Mouse (Mus musculus) kidney, adult 18-20 months (tissue): ENCODE data around the gene Ranbp1.
"Not testable (repeated sequence)": the region's sequence is repeated elsewhere in the genome, so short reads cannot be mapped to it uniquely, and the experiment has no call there.

Experiments used
- DNase-seq: peaks from one replicate; pipeline ENCODE4 v3.0.0; 2021

Gene Ranbp1

DNA sequence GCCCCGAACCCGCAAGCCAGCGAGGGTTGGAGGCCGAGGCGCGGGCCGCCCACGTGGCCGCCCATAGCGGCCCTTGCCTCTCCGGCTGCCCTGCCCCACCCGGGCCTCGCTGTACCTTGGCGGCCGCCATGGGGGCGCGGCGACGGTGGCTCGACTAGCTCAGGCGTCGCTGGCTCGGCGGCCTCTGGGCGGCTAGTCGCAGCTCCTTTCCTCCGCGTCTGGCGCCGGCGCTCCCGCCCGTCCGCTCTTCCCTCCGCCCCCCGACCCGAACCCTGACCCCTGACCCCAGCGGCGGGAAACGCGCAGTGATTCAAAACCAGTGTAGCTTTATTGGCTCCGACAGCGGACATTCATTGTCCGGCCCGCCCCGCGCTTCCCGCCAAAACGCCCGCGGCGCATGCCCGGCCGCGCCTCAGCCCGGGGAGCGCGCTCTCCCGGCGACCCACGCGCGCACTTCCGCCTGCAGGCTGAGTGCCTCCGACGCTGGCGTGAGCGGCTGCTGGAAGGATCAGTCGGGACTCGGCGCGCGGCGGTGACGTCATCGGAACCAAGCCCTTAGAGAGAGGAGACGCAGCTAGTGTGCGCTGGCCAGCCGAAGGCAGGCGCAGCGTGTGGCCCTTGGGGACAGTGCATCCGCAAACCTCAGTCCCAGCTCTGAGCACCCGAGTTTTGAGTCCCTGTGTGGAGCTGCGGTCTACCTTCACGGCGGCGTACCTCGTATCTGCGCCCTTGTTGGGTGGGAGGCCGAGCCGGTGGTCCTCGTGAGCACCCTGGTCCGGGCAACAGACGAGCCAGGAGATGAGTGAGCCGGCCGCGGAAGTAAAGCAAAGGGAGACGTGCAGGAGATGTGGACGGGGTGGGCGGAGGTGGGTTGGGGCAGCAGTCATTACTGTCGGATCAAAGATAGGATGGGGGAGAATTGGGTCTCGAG lies at the start of gene Ranbp1, which contains the start of gene Trmt2a:
Gene Ranbp1 (minus strand): TSS at position 300 of the 931 bp plus-strand sequence.
Gene Trmt2a (plus strand): TSS at position 247 of the 931 bp plus-strand sequence.
- DNase-seq, result peak; percentile 98

DNA sequence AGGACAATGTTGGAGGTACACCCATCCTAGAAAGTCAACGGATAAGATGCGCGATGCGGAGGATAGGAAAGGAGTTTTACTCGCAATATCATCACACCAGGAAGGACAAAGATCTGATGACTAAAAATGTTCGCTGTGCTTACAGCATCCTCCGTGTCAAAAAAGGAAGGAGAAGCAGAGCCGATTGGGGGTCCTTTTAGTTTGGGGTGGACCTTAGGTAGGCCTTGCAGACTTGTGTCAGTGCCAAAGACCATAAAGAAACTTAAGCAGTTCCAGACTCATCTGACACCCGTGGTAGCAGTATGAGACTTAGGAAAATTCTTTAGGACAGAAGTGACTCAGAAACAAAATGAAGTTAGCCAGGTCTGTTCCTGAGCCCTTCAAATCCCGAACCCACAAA lies 41.1 kb upstream of the Ranbp1 start:
- not testable (repeated sequence) for DNase-seq

DNA sequence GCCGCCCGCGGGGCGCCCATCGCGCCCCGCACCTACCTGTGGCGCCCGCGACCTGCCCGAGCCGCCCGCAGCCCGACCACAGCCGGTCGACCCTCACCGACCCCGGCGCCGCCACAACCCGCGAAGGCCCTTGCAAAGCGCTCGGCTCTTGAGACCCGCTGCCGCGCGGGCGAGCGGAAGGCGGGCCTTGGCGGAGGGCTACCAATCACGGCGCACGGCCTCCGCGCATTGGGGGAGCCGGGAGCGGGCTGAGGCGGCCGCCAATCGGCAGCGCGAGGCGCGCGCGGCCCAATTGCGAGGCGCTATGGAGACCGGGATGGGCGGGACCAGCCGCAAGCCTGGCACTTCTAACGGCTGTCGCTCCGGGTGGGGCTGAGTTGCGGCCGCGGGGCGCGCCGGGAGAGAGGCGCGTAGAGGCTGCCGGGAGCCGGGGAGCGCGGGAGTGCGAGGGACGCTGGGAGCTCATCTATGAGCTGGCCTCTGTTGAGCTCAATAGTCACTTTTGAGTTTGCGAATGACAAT lies 40.6 kb upstream of the Ranbp1 start, which contains the start of gene Dgcr8:
Gene Dgcr8 (minus strand): TSS at position 180 of the 522 bp plus-strand sequence.
- peak; percentile 97 for DNase-seq

DNA sequence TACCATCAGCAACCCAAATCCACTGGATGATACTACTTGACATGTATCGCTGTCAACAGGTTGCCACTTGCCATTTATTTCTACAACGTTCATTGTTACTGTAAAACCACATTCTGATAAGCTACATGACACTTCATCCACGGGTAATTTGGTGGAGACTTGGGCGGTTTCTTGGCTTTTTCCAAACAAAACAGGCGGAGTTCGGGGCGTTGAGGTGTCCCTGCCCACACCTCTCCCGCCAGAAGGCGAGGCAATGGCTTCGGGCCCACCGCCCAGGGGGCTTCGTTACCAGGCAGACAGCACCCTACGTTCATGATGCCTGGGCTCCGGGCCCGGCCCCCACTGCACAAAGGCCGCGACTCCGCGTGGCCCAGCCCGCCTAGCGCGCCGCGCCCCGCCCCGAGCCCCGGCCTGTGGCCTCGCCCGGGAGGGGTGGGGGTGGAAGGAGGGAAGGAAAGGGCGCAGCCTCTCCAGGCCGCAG lies 40.1 kb upstream of the Ranbp1 start:
- DNase-seq, result no peak

DNA sequence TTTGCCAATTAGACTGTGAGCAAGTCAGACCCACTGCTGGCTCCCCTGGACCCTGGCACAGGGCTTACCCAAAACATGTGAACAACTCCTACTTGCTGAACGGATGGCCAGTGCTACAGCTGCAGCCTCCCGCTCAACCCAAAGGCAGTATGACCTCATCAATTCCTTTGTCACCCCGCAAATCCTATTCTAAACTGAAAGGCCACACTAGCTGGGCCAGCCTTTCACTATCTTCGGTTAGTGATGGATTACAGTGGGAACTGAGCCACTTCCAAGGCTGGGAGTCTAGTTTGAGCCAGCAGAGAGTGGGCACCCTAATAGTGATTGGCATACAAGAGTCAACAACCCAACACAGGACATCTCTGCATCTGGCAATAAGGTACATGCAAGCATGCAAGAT lies 39.6 kb upstream of the Ranbp1 start:
- DNase-seq, result no peak

DNA sequence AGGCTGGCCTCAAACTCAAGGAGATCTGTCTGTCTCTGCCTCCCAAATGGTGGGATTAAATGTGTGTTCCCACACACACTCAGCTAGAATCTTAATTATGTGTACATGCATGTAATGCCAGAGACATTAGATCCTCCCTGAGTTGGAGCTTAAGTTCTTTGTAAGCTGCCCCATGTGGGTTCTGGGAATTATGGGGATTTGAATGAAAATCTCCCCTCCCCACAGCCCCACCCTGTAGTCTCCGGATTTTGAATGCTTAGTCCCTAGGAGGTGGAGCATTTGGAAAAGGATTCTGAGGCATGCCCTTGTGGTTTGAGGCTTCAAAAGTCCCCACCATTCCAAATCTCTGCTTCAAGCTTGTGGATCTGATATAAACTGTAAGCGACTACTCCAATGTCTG lies 26.6 kb upstream of the Ranbp1 start:
- DNase-seq, result no peak

DNA sequence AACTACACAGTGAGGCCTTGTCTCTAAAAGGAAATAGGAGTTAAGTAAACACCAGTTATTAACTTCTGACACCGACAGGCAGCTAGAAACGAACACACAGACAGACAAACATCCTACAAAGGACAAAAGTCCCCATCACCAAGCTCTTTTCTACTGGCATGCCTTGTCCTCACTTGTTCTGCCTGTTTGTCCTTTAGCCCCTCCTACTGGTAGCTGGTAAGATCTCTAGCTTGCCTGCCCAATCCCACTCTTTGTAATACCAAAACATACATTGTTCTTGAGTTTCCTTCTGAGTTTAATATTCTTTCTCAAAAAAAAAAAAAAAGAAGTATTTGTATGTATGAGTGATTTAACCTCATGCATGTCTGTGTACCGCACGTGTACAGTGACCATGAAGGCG lies 19.6 kb upstream of the Ranbp1 start:
- DNase-seq, result no peak

DNA sequence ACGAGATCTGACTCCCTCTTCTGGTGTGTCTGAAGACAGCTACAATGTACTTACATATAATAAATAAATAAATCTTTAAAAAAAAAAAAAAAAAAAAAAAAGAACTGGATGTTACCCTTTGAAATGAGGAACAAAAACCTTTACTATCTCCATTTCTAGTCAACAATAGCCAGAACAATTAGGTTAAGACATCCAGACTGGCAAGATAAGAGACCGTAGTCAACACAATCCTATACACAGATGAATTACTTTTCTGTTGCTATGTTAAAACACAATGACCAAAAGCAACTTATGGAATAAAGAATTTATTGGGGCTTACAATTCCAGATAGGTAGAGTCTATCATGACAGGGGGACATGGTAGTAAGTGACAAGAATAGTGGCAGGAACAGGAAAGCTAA lies 16.5 kb upstream of the Ranbp1 start:
- no peak for DNase-seq

DNA sequence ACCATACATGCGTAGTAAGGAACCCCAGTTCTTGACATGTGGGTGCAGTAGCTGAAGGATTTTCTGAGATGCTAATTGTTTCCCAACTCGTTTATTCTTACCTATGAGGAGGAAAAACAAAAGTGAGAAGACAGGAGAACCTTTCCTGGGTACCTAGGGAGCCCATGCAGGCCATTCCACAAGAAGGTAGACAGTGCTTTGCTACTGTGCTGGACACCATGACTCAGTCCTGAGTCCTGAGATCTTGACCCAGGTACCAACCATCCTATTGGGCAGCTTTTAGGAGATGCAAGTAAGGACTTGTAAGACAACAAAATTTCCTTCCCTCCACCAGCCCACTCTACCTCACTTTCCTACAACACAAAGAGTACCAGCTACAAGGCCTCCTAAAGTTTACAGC lies 9.7 kb upstream of the Ranbp1 start, which contains the start of gene Gm49776:
Gene Gm49776 (minus strand): TSS at position 101 of the 400 bp plus-strand sequence.
- no peak for DNase-seq

DNA sequence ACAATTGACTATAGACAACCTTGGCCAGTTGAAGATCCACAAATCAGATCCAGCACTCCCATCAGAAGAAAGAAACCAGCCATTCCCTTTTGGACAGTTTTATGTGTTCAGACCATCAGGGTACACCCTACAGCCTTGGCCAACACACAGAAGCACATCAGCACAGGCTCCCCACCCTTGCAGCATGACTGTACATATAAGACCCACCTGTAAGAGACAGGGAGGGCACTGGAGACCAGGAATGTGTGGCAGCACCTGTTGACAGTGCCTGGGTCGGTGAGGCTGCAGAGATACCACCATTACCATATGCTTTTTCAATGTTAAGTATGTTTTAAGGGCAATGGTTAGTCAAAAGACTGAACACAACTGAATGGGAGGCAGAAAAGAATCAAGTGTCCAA lies 5.3 kb upstream of the Ranbp1 start:
- DNase-seq, result no peak

DNA sequence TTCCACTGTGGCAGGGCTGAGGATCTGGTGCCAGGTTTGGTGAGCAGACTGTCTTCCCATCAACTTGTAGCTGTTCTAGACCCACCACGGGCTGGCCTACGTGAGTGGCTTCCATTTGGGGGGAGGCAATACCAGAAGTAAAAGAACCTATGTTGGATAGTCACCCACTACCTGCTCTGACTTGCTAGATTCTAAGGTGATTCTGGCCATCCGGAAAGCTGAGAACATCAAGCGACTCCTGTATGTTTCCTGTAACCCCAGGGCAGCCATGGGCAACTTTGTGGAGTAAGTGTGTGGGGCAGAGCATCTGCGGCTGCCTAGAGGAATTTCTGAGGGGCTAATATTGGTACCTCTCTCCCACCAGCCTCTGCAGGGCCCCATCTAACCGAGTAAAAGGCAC lies 4.2 kb upstream of the Ranbp1 start:
- no peak for DNase-seq

DNA sequence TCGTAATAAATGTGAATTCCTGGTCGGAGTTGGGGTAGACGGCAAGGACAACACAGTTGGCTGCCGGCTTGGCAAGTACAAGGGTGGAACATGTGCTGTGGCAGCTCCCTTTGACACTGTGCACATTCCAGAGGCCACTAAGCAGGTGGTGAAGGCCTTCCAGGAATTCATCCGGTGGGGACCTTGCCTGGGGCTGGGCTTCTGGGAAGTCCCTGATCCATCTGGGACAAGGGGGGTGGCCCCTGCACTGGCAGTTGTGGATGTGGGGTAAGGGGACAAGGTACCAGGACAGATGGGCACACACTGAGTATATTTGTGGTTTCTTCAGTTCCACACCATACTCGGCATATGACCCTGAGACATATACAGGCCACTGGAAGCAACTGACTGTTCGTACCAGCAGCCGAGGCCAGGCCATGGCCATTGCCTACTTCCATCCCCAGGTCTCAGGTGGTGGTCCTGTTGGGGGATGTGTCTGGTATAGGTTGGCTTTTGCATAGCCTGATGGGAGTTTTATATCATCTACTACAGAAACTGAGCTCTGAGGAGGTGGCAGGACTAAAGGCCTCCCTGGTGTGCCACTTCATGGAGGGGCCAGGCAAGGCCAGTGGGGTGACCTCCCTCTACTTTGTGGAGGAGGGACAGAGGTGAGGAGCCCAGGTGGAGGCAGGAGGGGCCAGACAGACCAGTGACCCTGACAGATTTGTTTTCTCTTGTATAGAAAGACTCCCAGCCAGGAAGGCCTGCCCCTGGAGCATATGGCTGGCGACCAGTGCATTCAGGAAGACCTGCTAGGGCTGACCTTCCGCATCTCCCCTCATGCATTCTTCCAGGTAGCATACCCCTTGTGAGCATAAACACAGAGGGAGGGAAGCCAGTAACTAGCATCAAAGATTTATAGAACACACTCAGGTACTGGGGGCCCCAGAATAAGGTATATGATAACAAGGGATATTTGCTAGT lies 2.6 kb upstream of the Ranbp1 start:
- DNase-seq, result no peak

DNA sequence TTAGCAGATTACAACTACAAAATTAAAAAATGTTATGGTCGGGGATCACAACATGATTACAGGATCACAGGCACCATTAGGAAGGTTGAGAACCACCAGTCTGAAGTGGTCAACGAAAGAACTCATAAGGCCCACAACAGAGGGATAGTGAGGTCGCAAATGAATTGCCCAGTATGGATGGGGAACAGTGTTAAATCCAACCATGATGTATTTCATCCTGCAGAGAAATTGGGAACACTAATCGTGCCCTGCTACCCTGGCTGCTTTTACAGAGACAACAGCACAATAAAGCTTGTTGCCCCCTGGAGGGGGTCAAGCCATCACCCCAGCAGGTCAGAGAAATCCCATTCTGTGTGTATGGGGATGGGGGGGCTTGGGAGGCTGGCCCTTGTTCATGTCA lies 1.7 kb upstream of the Ranbp1 start:
- DNase-seq, result no peak

DNA sequence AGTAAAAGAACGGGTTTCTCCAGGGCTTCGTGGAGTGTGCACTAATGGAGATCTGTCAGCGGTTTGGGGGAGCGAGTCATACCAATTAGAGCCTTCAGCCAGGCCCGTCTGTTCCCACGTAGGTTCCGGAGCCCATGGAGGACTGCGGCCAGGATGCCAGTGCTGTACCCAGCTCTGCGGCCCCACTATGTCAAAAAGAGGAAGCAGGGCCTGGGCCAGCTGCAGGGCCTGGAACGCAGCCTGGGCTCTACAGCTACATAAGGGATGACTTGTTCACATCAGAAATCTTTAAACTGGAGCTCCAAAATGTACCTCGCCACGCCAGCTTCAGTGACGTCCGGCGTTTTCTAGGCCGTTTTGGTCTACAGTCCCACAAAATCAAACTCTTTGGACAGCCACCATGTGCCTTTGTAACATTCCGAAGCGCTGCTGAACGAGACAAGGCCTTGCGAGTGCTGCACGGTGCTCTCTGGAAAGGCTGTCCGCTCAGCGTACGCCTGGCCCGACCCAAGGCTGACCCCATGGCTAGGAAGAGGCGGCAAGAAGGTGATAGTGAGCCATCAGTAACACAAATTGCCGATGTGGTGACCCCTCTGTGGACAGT lies 934 bp upstream of the Ranbp1 start:
- DNase-seq, result peak; percentile 41

DNA sequence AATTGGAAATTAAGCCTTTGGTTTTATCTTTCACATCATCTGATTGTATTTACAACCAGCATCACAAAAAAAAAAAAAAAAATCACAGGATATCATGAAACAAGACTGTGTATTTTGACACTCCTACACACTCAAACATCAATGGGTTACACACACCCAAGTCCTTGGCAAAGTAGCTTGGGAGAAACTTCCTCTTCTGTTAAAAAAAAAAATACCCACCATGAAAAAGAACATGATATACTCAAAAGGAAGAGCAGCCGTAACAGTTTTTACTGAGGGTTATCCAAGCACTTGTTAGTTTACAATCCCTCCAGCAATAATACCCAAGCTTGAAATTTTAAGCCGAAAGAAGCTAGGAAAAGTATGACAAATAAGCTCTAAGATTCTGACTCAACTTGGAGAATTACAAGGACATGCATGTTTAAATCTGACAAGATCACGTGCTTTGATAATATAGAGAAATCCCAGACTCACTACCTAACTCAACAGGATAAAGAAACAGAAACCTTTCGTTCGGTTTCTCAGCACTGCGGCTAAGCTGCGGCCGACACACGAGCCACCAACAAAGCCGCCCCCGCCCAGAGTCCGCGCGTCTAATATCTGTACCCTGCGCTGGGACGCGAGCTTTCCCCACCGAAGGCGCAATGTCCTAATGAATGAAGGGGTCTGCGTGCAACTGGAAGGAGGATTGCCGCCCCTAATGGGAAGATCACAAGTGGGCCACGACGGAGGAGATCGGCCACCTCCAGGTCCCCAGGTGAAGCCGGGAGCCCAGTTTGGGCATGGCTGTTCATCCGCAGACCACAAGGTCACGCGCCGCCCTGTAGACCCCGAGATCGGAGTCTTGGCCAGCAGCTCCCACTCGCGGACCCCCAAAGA lies 772 bp downstream of the Ranbp1 start:
- DNase-seq, result no peak

DNA sequence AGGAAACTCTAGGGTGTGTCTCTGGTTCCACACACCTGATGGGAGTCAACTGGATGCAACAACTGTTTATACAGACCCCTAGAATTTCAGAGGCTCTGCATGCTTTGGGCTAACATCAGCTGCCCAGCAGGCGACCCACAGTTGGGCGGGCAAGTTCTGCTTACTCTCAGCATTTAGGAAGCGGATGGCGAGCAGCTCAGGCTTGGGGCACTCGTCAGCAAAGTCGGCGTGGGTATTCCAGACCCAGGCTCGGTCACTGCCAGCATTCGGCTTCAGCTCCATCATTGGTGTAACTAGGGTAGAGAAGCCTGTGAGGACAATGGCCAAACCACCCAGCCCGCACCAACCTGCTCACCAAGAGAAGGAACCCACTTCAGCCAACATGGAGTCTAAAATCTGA lies 7.0 kb downstream of the Ranbp1 start:
- no peak for DNase-seq

DNA sequence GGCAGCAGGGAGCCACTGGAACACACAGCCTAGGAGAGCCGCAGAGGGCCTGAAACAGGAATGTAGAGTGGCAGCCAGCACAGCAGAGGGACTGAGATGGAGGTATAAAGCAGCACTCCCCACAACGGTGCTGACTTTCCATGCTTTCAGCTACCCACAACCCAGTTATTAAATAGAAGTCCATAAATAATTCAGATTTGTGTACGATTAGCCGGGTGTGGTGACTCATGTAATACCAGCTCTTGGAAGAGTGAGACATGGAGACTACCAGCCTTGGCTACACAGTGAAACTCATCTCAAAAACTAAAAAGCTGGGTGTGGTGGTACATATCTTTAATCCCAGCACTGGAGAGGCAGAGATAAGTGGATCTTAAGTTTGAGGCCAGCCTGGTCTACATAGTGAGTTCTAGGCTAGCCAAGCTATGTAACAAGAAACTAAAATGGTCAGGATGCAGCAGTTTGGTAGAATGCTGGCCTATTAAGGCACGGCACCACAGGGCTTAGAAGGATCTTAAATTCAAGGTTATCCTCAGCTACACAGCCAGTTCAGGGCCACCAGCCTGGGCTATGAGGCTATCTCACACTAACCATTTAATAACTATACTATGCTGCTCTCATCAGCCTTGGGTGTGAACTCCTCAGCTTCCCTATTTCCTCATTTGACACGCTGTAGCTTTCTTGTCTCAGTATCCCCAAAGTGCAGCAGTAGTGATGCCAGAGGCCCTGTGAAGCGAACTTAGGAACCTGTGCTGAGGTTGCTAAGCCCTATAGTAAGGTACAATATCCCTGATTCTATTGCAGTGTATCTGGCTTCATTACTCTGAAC lies 11.6 kb downstream of the Ranbp1 start:
- no peak for DNase-seq

DNA sequence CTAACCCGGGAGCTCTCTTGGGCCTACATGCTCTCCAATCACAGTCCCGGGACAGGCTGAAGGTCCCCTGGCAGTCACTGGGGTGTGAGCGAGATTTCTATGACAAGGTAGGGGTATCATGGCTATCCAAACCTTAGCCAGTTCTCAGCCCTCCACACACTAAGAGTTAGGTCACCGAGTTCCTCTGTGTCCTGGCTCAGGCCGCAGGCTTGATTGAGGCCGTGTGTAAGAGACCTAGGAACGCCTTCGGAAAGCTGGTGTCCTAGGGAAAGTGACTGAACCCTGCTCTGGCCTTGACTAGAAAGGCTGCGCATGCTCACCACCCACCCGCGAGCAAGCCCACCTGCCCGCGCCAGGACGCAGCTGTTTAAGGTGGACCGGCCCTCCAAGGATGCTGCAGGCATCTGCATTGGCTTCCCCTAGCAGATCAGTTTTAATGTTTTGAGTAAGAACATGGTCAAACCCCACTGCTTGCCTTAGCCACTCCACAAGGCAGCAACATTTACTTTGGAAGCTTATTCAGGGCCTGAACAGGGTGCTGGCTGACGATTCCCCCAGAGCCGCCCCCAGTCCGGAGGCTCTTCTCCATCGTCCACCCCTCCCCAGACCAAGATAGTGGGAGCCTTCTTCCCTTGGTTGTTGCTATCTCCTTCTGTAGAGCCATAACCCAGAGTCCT lies 13.0 kb downstream of the Ranbp1 start:
- DNase-seq, result peak; percentile 78

DNA sequence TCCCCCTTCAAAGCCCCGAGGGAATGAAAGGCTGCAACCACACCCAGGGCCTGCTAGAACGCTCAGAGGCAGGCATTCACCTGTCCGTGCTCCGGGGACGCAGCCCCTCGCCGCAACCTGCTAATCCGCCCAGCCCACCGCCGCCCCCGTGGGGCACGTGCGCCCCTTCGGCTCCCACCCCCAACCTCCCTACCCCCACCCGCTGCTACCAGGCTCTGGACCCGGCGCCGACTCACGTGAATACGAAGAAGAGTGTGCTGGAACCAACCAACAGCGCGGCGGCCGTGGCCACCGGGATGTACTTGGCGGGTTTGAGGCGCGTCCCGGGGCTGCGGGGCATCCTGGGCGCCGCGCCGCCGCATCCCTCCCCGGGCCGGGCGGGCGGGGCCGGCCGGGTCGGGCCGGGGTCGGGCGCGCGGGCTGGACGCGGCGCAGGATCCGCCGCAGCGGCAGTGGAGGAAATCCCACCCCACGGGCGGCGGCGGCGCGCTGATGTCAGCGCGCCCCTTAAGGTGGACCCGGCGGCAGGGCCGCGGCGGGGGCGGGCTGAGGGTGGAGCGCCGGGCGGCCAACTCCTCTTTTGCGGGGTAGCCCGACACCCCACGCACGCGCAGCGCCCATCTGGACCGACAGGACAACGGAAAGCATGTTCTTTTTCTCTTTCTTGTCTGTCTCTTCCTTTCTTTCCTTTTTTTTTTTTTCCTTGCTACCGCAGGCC lies 13.7 kb downstream of the Ranbp1 start, which contains the start of gene Zdhhc8:
Gene Zdhhc8 (minus strand): TSS at position 466 of the 718 bp plus-strand sequence.
- DNase-seq, result no peak
